Mouse (Mus musculus) ovary, adult 18-20 months (tissue): Measurements from ENCODE around the gene Tcf7l2.
A peak's percentile ranks its signal among the peaks of the same experiment; 100 is the strongest.

Source experiments
- DNase-seq: peaks from one replicate; pipeline ENCODE4 v3.0.0; 2022; ENCODE audit warnings: low spot score, mixed read lengths

The Tcf7l2 gene

GRCm38 (mm10) chr19:55861746-55862145 lies 120.1 kb downstream of the Tcf7l2 start:
- no peak for DNase-seq

- DNase-seq: no peak
Measured at GRCm38 (mm10) chr19:55862559-55862958, 120.9 kb downstream of the Tcf7l2 start.

GRCm38 (mm10) chr19:55865049-55865448 lies 123.4 kb downstream of the Tcf7l2 start:
- no peak for DNase-seq

- DNase-seq: no peak
Measured at GRCm38 (mm10) chr19:55865774-55866578, 124.4 kb downstream of the Tcf7l2 start.

- no peak for DNase-seq
Measured at GRCm38 (mm10) chr19:55867255-55867654, 125.6 kb downstream of the Tcf7l2 start.

- DNase-seq: no peak
Measured at GRCm38 (mm10) chr19:55867905-55868304, 126.3 kb downstream of the Tcf7l2 start.

GRCm38 (mm10) chr19:55868597-55868996 lies 127.0 kb downstream of the Tcf7l2 start:
- no peak for DNase-seq

- no peak for DNase-seq
Measured at GRCm38 (mm10) chr19:55870825-55871224, 129.2 kb downstream of the Tcf7l2 start.

GRCm38 (mm10) chr19:55871496-55871895 lies 129.9 kb downstream of the Tcf7l2 start:
- DNase-seq: no peak

- no peak for DNase-seq
Measured at GRCm38 (mm10) chr19:55873221-55873620, 131.6 kb downstream of the Tcf7l2 start.

GRCm38 (mm10) chr19:55876501-55876900 lies 134.9 kb downstream of the Tcf7l2 start:
- no peak for DNase-seq

- DNase-seq: peak; percentile 39
Measured at GRCm38 (mm10) chr19:55877404-55877915, 135.8 kb downstream of the Tcf7l2 start.

GRCm38 (mm10) chr19:55880664-55881359 lies 139.2 kb downstream of the Tcf7l2 start:
- DNase-seq: no peak

GRCm38 (mm10) chr19:55886536-55886935 lies 144.9 kb downstream of the Tcf7l2 start:
- no peak for DNase-seq

- no peak for DNase-seq
Measured at GRCm38 (mm10) chr19:55891692-55892183, 150.1 kb downstream of the Tcf7l2 start.

- DNase-seq: no peak
Measured at GRCm38 (mm10) chr19:55893557-55893956, 151.9 kb downstream of the Tcf7l2 start.

- DNase-seq: no peak
Measured at GRCm38 (mm10) chr19:55894396-55894795, 152.8 kb downstream of the Tcf7l2 start.

GRCm38 (mm10) chr19:55895317-55895716 lies 153.7 kb downstream of the Tcf7l2 start:
- peak; percentile 37 for DNase-seq

GRCm38 (mm10) chr19:55895807-55896420 lies 154.3 kb downstream of the Tcf7l2 start:
- no peak for DNase-seq

GRCm38 (mm10) chr19:55896629-55897028 lies 155.0 kb downstream of the Tcf7l2 start:
- no peak for DNase-seq

- no peak for DNase-seq
Measured at GRCm38 (mm10) chr19:55902573-55903385, 161.2 kb downstream of the Tcf7l2 start.

GRCm38 (mm10) chr19:55909039-55909438 lies 167.4 kb downstream of the Tcf7l2 start:
- DNase-seq: no peak
